Mouse (Mus musculus): Measurements from ENCODE around the gene Ptpn4. TPM values are rescaled to one million over a fixed set of nuclear protein-coding genes. Genes with fewer than 3 reads are reported as not detected.

Gene Ptpn4
- 4.4 and 8.6 TPM in 2 replicates for polyA plus RNA-seq (2012; rRNA removed)

GRCm38 (mm10) chr1:119837035-119837751, at the start of gene Ptpn4:
Ptpn4 (minus strand) TSS chr1:119837613.
- WGBS: under 1% methylated on average over 79 of the region's 79 CpGs
- Histone ChIP-seq H3K36me3 (ENCODE audit: control insufficient read depth, insufficient read depth, low read length) (no peaks in the 10 kb centered on the region), H3K4me1 (replicated peaks; ENCODE audit: control insufficient read depth, insufficient read depth, low read length) (no peaks in the 10 kb centered on the region), H3K27me3 (ENCODE audit: control insufficient read depth, insufficient read depth, low read length) (no peaks in the 10 kb centered on the region), H3K4me3 (ENCODE audit: control insufficient read depth, insufficient read depth, low read length) (peak within 1 kb of the TSS; percentile 62), H3K27ac (ENCODE audit: control insufficient read depth, insufficient read depth, low read length) (no peak within 1 kb of the TSS)
- DNase-seq: peak; percentile 99
- TF ChIP-seq POLR2A (IDR thresholded peaks at IDR 0.05; ENCODE audit: control insufficient read depth, extremely low read depth, insufficient read depth, low read length, poor library complexity) (peak; percentile 68; the same call in 1 of the 2 replicates), CTCF (IDR thresholded peaks at IDR 0.05; ENCODE audit: borderline replicate concordance, control insufficient read depth, extremely low read depth, insufficient read depth, low read length, poor library complexity) (no peak)

GRCm38 (mm10) chr1:119886320-119886719, 48.9 kb upstream of the Ptpn4 start:
- no peaks in the 10 kb centered on the region for H3K27me3 ChIP-seq (ENCODE audit: control insufficient read depth, insufficient read depth, low read length)
- H3K4me3 ChIP-seq (ENCODE audit: control insufficient read depth, insufficient read depth, low read length): no peak overlapping the region
- TF ChIP-seq CTCF (IDR thresholded peaks at IDR 0.05; ENCODE audit: borderline replicate concordance, control insufficient read depth, extremely low read depth, insufficient read depth, low read length, poor library complexity) (no peak), POLR2A (IDR thresholded peaks at IDR 0.05; ENCODE audit: control insufficient read depth, extremely low read depth, insufficient read depth, low read length, poor library complexity) (no peak)
- DNase-seq: no peak
- H3K36me3 ChIP-seq (ENCODE audit: control insufficient read depth, insufficient read depth, low read length): no peaks in the 10 kb centered on the region
- 80% methylated on average over 7 of the region's 7 CpGs for WGBS
- no peak overlapping the region for H3K27ac ChIP-seq (ENCODE audit: control insufficient read depth, insufficient read depth, low read length)
- no peaks in the 10 kb centered on the region for H3K4me1 ChIP-seq (replicated peaks; ENCODE audit: control insufficient read depth, insufficient read depth, low read length)

GRCm38 (mm10) chr1:119884272-119884671, 46.9 kb upstream of the Ptpn4 start:
- TF ChIP-seq CTCF (IDR thresholded peaks at IDR 0.05; ENCODE audit: borderline replicate concordance, control insufficient read depth, extremely low read depth, insufficient read depth, low read length, poor library complexity) (no peak), POLR2A (IDR thresholded peaks at IDR 0.05; ENCODE audit: control insufficient read depth, extremely low read depth, insufficient read depth, low read length, poor library complexity) (no peak)
- 95% methylated on average over 3 of the region's 3 CpGs for WGBS
- Histone ChIP-seq H3K4me1 (replicated peaks; ENCODE audit: control insufficient read depth, insufficient read depth, low read length) (no peaks in the 10 kb centered on the region), H3K4me3 (ENCODE audit: control insufficient read depth, insufficient read depth, low read length) (no peak overlapping the region), H3K36me3 (ENCODE audit: control insufficient read depth, insufficient read depth, low read length) (no peaks in the 10 kb centered on the region), H3K27me3 (ENCODE audit: control insufficient read depth, insufficient read depth, low read length) (no peaks in the 10 kb centered on the region), H3K27ac (ENCODE audit: control insufficient read depth, insufficient read depth, low read length) (no peak overlapping the region)
- no peak for DNase-seq

- H3K4me1 ChIP-seq (replicated peaks; ENCODE audit: control insufficient read depth, insufficient read depth, low read length): no peaks in the 10 kb centered on the region
- H3K36me3 ChIP-seq (ENCODE audit: control insufficient read depth, insufficient read depth, low read length): no peaks in the 10 kb centered on the region
- no peak overlapping the region for H3K4me3 ChIP-seq (ENCODE audit: control insufficient read depth, insufficient read depth, low read length)
- no peak for DNase-seq
- WGBS: 94% methylated on average over 7 of the region's 7 CpGs
- no peak overlapping the region for H3K27ac ChIP-seq (ENCODE audit: control insufficient read depth, insufficient read depth, low read length)
- no peak for TF ChIP-seq CTCF (IDR thresholded peaks at IDR 0.05; ENCODE audit: borderline replicate concordance, control insufficient read depth, extremely low read depth, insufficient read depth, low read length, poor library complexity)
- TF ChIP-seq POLR2A (IDR thresholded peaks at IDR 0.05; ENCODE audit: control insufficient read depth, extremely low read depth, insufficient read depth, low read length, poor library complexity): no peak
- H3K27me3 ChIP-seq (ENCODE audit: control insufficient read depth, insufficient read depth, low read length): no peaks in the 10 kb centered on the region
Observed at GRCm38 (mm10) chr1:119878909-119879308, 41.5 kb upstream of the Ptpn4 start.

GRCm38 (mm10) chr1:119877469-119877868, 40.1 kb upstream of the Ptpn4 start:
- no peak for DNase-seq
- H3K27me3 ChIP-seq (ENCODE audit: control insufficient read depth, insufficient read depth, low read length): no peaks in the 10 kb centered on the region
- no peaks in the 10 kb centered on the region for H3K36me3 ChIP-seq (ENCODE audit: control insufficient read depth, insufficient read depth, low read length)
- WGBS: 94% methylated on average over 4 of the region's 4 CpGs
- no peaks in the 10 kb centered on the region for H3K4me1 ChIP-seq (replicated peaks; ENCODE audit: control insufficient read depth, insufficient read depth, low read length)
- TF ChIP-seq POLR2A (IDR thresholded peaks at IDR 0.05; ENCODE audit: control insufficient read depth, extremely low read depth, insufficient read depth, low read length, poor library complexity) (no peak), CTCF (IDR thresholded peaks at IDR 0.05; ENCODE audit: borderline replicate concordance, control insufficient read depth, extremely low read depth, insufficient read depth, low read length, poor library complexity) (no peak)
- no peak overlapping the region for H3K27ac ChIP-seq (ENCODE audit: control insufficient read depth, insufficient read depth, low read length)
- H3K4me3 ChIP-seq (ENCODE audit: control insufficient read depth, insufficient read depth, low read length): no peak overlapping the region

GRCm38 (mm10) chr1:119868395-119869161, 31.2 kb upstream of the Ptpn4 start:
- 70% methylated on average over 13 of the region's 13 CpGs for WGBS
- no peaks in the 10 kb centered on the region for H3K36me3 ChIP-seq (ENCODE audit: control insufficient read depth, insufficient read depth, low read length)
- H3K4me1 ChIP-seq (replicated peaks; ENCODE audit: control insufficient read depth, insufficient read depth, low read length): no peaks in the 10 kb centered on the region
- H3K4me3 ChIP-seq (ENCODE audit: control insufficient read depth, insufficient read depth, low read length): no peak overlapping the region
- DNase-seq: no peak
- TF ChIP-seq POLR2A (IDR thresholded peaks at IDR 0.05; ENCODE audit: control insufficient read depth, extremely low read depth, insufficient read depth, low read length, poor library complexity): no peak
- TF ChIP-seq CTCF (IDR thresholded peaks at IDR 0.05; ENCODE audit: borderline replicate concordance, control insufficient read depth, extremely low read depth, insufficient read depth, low read length, poor library complexity): no peak
- no peaks in the 10 kb centered on the region for H3K27me3 ChIP-seq (ENCODE audit: control insufficient read depth, insufficient read depth, low read length)
- H3K27ac ChIP-seq (ENCODE audit: control insufficient read depth, insufficient read depth, low read length): no peak overlapping the region

Data from thymus, adult 2 months (tissue).